Mouse (Mus musculus): ENCODE data around the gene Rps6ka4. TPM values are rescaled to one million over a fixed set of nuclear protein-coding genes. Genes with fewer than 3 reads are reported as not detected.

Rps6ka4 gene
- polyA plus RNA-seq, 1 experiment from 2014 or later, result 36.1 TPM

- Histone ChIP-seq H3K27ac (no peak overlapping the region), H3K4me3 (no peak overlapping the region), H3K9ac (no peak overlapping the region), H3K4me1 (peaks cover 10% of the 10 kb centered on the region), H3K9me3 (no peaks in the 10 kb centered on the region), H3K4me2 (no peak overlapping the region), H3K36me3 (no peaks in the 10 kb centered on the region), H3K27me3 (peaks cover 17% of the 10 kb centered on the region; the same call in 1 of the 2 replicates)
- WGBS, result 66% methylated on average over 2 of the region's 2 CpGs
- no peak for ATAC-seq (ENCODE audit: borderline replicate concordance, extremely low read depth, low FRiP score, low TSS enrichment)
Observed at GRCm38 (mm10) chr19:6859032-6859651, 18.7 kb upstream of the Rps6ka4 start.

GRCm38 (mm10) chr19:6858031-6858430 is 17.6 kb upstream of the Rps6ka4 start, which contains the start of gene Ccdc88b:
Ccdc88b (minus strand) TSS chr19:6858211.
- Histone ChIP-seq H3K9ac (no peak within 1 kb of the TSS), H3K36me3 (no peaks in the 10 kb centered on the region), H3K9me3 (no peaks in the 10 kb centered on the region), H3K27ac (no peak within 1 kb of the TSS), H3K4me2 (no peak within 1 kb of the TSS), H3K27me3 (peaks cover 22% of the 10 kb centered on the region; the same call in 1 of the 2 replicates), H3K4me1 (peaks cover 10% of the 10 kb centered on the region), H3K4me3 (no peak within 1 kb of the TSS)
- ATAC-seq (ENCODE audit: borderline replicate concordance, extremely low read depth, low FRiP score, low TSS enrichment), result peak; percentile 58
- WGBS, result 53% methylated on average over 7 of the region's 7 CpGs

GRCm38 (mm10) chr19:6857391-6858005 is 17.1 kb upstream of the Rps6ka4 start:
- peaks cover 22% of the 10 kb centered on the region; the same call in 1 of the 2 replicates for H3K27me3 ChIP-seq
- 0 out of 2 replicates have a peak, but pooled peaks have one; percentile 4 for ATAC-seq (ENCODE audit: borderline replicate concordance, extremely low read depth, low FRiP score, low TSS enrichment)
- H3K9ac ChIP-seq, result no peak overlapping the region
- no peaks in the 10 kb centered on the region for H3K36me3 ChIP-seq
- no peak overlapping the region for H3K27ac ChIP-seq
- H3K4me2 ChIP-seq, result no peak overlapping the region
- H3K9me3 ChIP-seq, result no peaks in the 10 kb centered on the region
- no peak overlapping the region for H3K4me3 ChIP-seq
- peaks cover 10% of the 10 kb centered on the region for H3K4me1 ChIP-seq
- WGBS, result 66% methylated on average over 9 of the region's 9 CpGs

- WGBS, result 37% methylated on average over 3 of the region's 3 CpGs
- Histone ChIP-seq H3K27me3 (peaks cover 22% of the 10 kb centered on the region; the same call in 1 of the 2 replicates), H3K9ac (no peak overlapping the region), H3K9me3 (no peaks in the 10 kb centered on the region), H3K4me3 (no peak overlapping the region), H3K27ac (no peak overlapping the region), H3K4me1 (peaks cover 10% of the 10 kb centered on the region), H3K4me2 (no peak overlapping the region), H3K36me3 (no peaks in the 10 kb centered on the region)
- no peak for ATAC-seq (ENCODE audit: borderline replicate concordance, extremely low read depth, low FRiP score, low TSS enrichment)
Observed at GRCm38 (mm10) chr19:6857003-6857360, 16.5 kb upstream of the Rps6ka4 start.

GRCm38 (mm10) chr19:6856281-6857002 is 16.0 kb upstream of the Rps6ka4 start:
- no peak overlapping the region for H3K9ac ChIP-seq
- no peaks in the 10 kb centered on the region for H3K9me3 ChIP-seq
- 37% methylated on average over 12 of the region's 12 CpGs for WGBS
- H3K27me3 ChIP-seq, result peaks cover 22% of the 10 kb centered on the region; the same call in 1 of the 2 replicates
- ATAC-seq (ENCODE audit: borderline replicate concordance, extremely low read depth, low FRiP score, low TSS enrichment), result no peak
- H3K4me1 ChIP-seq, result peaks cover 10% of the 10 kb centered on the region
- no peaks in the 10 kb centered on the region for H3K36me3 ChIP-seq
- H3K4me2 ChIP-seq, result no peak overlapping the region
- H3K27ac ChIP-seq, result no peak overlapping the region
- no peak overlapping the region for H3K4me3 ChIP-seq

GRCm38 (mm10) chr19:6855225-6856031 is 15.0 kb upstream of the Rps6ka4 start:
- H3K9ac ChIP-seq, result no peak overlapping the region
- no peak overlapping the region for H3K27ac ChIP-seq
- peak overlapping the region; percentile 51 for H3K4me2 ChIP-seq
- peak; percentile 31; the same call in 1 of the 2 replicates for ATAC-seq (ENCODE audit: borderline replicate concordance, extremely low read depth, low FRiP score, low TSS enrichment)
- peaks cover 10% of the 10 kb centered on the region for H3K4me1 ChIP-seq
- no peaks in the 10 kb centered on the region for H3K36me3 ChIP-seq
- H3K9me3 ChIP-seq, result no peaks in the 10 kb centered on the region
- peak overlapping the region; percentile 21 for H3K4me3 ChIP-seq
- 9% methylated on average over 38 of the region's 38 CpGs for WGBS
- peaks cover 28% of the 10 kb centered on the region; the same call in 1 of the 2 replicates for H3K27me3 ChIP-seq

GRCm38 (mm10) chr19:6854658-6855057 is 14.2 kb upstream of the Rps6ka4 start:
- Histone ChIP-seq H3K27me3 (peaks cover 35% of the 10 kb centered on the region), H3K27ac (no peak overlapping the region), H3K36me3 (no peaks in the 10 kb centered on the region), H3K9ac (no peak overlapping the region), H3K4me3 (no peak overlapping the region), H3K4me1 (peaks cover 10% of the 10 kb centered on the region), H3K9me3 (no peaks in the 10 kb centered on the region), H3K4me2 (peak overlapping the region; percentile 51; the same call in 1 of the 2 replicates)
- 82% methylated on average over 12 of the region's 12 CpGs for WGBS
- ATAC-seq (ENCODE audit: borderline replicate concordance, extremely low read depth, low FRiP score, low TSS enrichment), result no peak

- H3K27ac ChIP-seq, result no peak overlapping the region
- peaks cover 43% of the 10 kb centered on the region for H3K27me3 ChIP-seq
- H3K9ac ChIP-seq, result no peak overlapping the region
- ATAC-seq (ENCODE audit: borderline replicate concordance, extremely low read depth, low FRiP score, low TSS enrichment), result no peak
- H3K4me3 ChIP-seq, result no peak overlapping the region
- H3K4me1 ChIP-seq, result peaks cover 10% of the 10 kb centered on the region
- whole genome bisulfite sequencing, result 71% methylated on average over 8 of the region's 8 CpGs
- H3K9me3 ChIP-seq, result no peaks in the 10 kb centered on the region
- H3K36me3 ChIP-seq, result no peaks in the 10 kb centered on the region
- no peak overlapping the region for H3K4me2 ChIP-seq
Observed at GRCm38 (mm10) chr19:6853903-6854302, 13.5 kb upstream of the Rps6ka4 start.

- Histone ChIP-seq H3K27me3 (peaks cover 55% of the 10 kb centered on the region), H3K4me3 (no peak overlapping the region), H3K9ac (no peak overlapping the region), H3K36me3 (no peaks in the 10 kb centered on the region), H3K4me1 (peaks cover 18% of the 10 kb centered on the region), H3K9me3 (no peaks in the 10 kb centered on the region), H3K4me2 (no peak overlapping the region), H3K27ac (no peak overlapping the region)
- ATAC-seq (ENCODE audit: borderline replicate concordance, extremely low read depth, low FRiP score, low TSS enrichment), result no peak
- WGBS, result 75% methylated on average over 21 of the region's 21 CpGs
Observed at GRCm38 (mm10) chr19:6852393-6853305, 12.2 kb upstream of the Rps6ka4 start.

GRCm38 (mm10) chr19:6851497-6851896 is 11.1 kb upstream of the Rps6ka4 start:
- no peak overlapping the region for H3K4me2 ChIP-seq
- H3K4me3 ChIP-seq, result no peak overlapping the region
- peaks cover 18% of the 10 kb centered on the region for H3K4me1 ChIP-seq
- H3K36me3 ChIP-seq, result no peaks in the 10 kb centered on the region
- H3K9me3 ChIP-seq, result no peaks in the 10 kb centered on the region
- H3K27me3 ChIP-seq, result peaks cover 67% of the 10 kb centered on the region
- H3K9ac ChIP-seq, result no peak overlapping the region
- 86% methylated on average over 3 of the region's 3 CpGs for WGBS
- H3K27ac ChIP-seq, result no peak overlapping the region
- no peak for ATAC-seq (ENCODE audit: borderline replicate concordance, extremely low read depth, low FRiP score, low TSS enrichment)
